13 mouse cellular contexts compared by ENCODE assay signal in the genomic region with DNA sequence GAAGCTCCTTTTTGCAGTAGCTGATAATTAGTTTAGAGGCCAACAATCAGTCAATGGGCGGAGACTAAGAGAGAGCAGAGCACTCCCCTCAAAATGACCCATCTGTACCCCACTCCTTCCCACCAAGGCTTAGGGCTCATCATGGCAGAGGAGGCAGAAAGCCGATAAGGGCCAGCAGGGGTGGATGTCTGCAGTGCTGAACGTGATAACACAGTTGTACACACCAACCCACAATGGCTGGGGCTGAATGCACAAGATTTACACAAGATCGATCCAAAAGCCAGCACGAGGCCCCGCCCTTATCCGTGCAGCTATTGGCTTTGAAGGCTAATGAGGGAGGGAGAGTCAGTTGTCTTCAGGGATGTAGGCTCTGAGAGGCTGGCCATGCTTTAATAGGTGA.
"Had no signal": no experiment of that assay in that cellular context is flagged by ENCODE, and none has a peak within 500 bp of the region (broad histone marks: within the 10 kb centered on the region; RNA-seq: fewer than 3 reads in every experiment).

No protein-coding gene starts in this region.

- H3K4me1 ChIP-seq: intestine, embryonic 15.5 days; limb, embryonic 12.5 days; lung, embryonic 15.5 days; midbrain, embryonic 12.5 days; stomach, embryonic 15.5 days had no signal

- H3K36me3 ChIP-seq: intestine, embryonic 15.5 days; limb, embryonic 12.5 days; lung, embryonic 15.5 days; midbrain, embryonic 12.5 days; stomach, embryonic 15.5 days had no signal

- H3K9ac ChIP-seq: intestine, embryonic 15.5 days; limb, embryonic 12.5 days; lung, embryonic 15.5 days; midbrain, embryonic 12.5 days; stomach, embryonic 15.5 days had no signal

- H3K4me2 ChIP-seq: intestine, embryonic 15.5 days; limb, embryonic 12.5 days; lung, embryonic 15.5 days; midbrain, embryonic 12.5 days; stomach, embryonic 15.5 days had no signal

- H3K9me3 ChIP-seq: intestine, embryonic 15.5 days; limb, embryonic 12.5 days; lung, embryonic 15.5 days; midbrain, embryonic 12.5 days; stomach, embryonic 15.5 days had no signal

- ATAC-seq: intestine, embryonic 15.5 days; midbrain, embryonic 16.5 days had no signal

- H3K27ac ChIP-seq: intestine, embryonic 15.5 days; layer of hippocampus, adult 2 months; limb, embryonic 12.5 days; lung, embryonic 15.5 days; midbrain, embryonic 12.5 days; stomach, embryonic 15.5 days had no signal

- H3K4me3 ChIP-seq: intestine, embryonic 15.5 days; layer of hippocampus, adult 2 months; limb, embryonic 12.5 days; lung, embryonic 15.5 days; midbrain, embryonic 12.5 days; stomach, embryonic 15.5 days had no signal

- H3K27me3 ChIP-seq: intestine, embryonic 15.5 days; limb, embryonic 12.5 days; lung, embryonic 15.5 days; midbrain, embryonic 12.5 days; stomach, embryonic 15.5 days had no signal

- DNase-seq: kidney, adult 18-20 months; kidney, postnatal 10 days; kidney, postnatal 4 days; right cerebral cortex, postnatal 14 days; thymus, adult 2 months; thymus, postnatal 25 days had no signal
